Mouse (Mus musculus) neural tube, embryonic 12.5 days (tissue): Measurements from ENCODE around the gene Sacm1l. TPM values are rescaled to one million over a fixed set of nuclear protein-coding genes. Genes with fewer than 3 reads are reported as not detected.

Experiments used
- ATAC-seq: fragments of 200-750 bp; cut with Nextera tagmentation; 2 replicates; pipeline ENCODE4 v1.8.0; 2017; ENCODE audit warnings: low read depth, mild to moderate bottlenecking, moderate TSS enrichment, moderate library complexity; ENCODE audit not compliant: low FRiP score
- H3K27ac ChIP-seq: fragments of 300-500 bp; sonication (generic); 2 replicates; pipeline ENCODE4 v1.5.1; 2016
- H3K27me3 ChIP-seq: fragments of 300-500 bp; sonication (generic); replicated peaks from 2 replicates; pipeline ENCODE4 v1.6.1; 2016; ENCODE audit warnings: mild to moderate bottlenecking
- H3K36me3 ChIP-seq: fragments of 300-500 bp; sonication (generic); 2 replicates; pipeline ENCODE4 v1.6.1; 2016; ENCODE audit warnings: mild to moderate bottlenecking
- H3K4me1 ChIP-seq: fragments of 300-500 bp; sonication (generic); 2 replicates; pipeline ENCODE4 v1.6.1; 2016
- H3K4me2 ChIP-seq: fragments of 300-500 bp; sonication (generic); replicated peaks from 2 replicates; pipeline ENCODE4 v1.6.1; 2016; ENCODE audit warnings: mild to moderate bottlenecking
- H3K4me3 ChIP-seq: fragments of 300-500 bp; sonication (generic); 2 replicates; pipeline ENCODE4 v1.5.1; 2016
- H3K9ac ChIP-seq: fragments of 300-500 bp; sonication (generic); 2 replicates; pipeline ENCODE4 v1.6.1; 2016; ENCODE audit warnings: mild to moderate bottlenecking
- H3K9me3 ChIP-seq: fragments of 300-500 bp; sonication (generic); 2 replicates; pipeline ENCODE4 v1.6.1; 2016; ENCODE audit warnings: mild to moderate bottlenecking
- WGBS: fragments of 180-500 bp; shearing (Covaris S2); methylation state at CpG from one replicate; pipeline ENCODE4 v1.1.7; 2016; 5-methylcytosine and 5-hydroxymethylcytosine counted together
- polyA plus RNA-seq: library from polyadenylated mRNA; unstranded; fragments of >200 nt; fragmentation: Nextera tagmentation; extraction: Ambion mirVana; gene quantifications from 2 replicates; pipeline ENCODE4 v1.2.1, GENCODE M21; 2016

Sacm1l gene
- polyA plus RNA-seq, 1 experiment from 2014 or later, result 49.9 TPM

- Histone ChIP-seq H3K36me3 (no peaks in the 10 kb centered on the region), H3K27ac (no peak overlapping the region), H3K4me3 (peak overlapping the region; percentile 96), H3K9me3 (no peaks in the 10 kb centered on the region), H3K9ac (peak overlapping the region; percentile 91), H3K4me1 (peaks cover 16% of the 10 kb centered on the region), H3K27me3 (no peaks in the 10 kb centered on the region), H3K4me2 (peak overlapping the region; percentile 57)
- no peak for ATAC-seq
- WGBS, result 45% methylated on average over 11 of the region's 11 CpGs
Measured at GRCm38 (mm10) chr9:123530566-123531130, 1.1 kb downstream of the Sacm1l start.

- Histone ChIP-seq H3K9ac (peak overlapping the region; percentile 13; the same call in 1 of the 2 replicates), H3K4me2 (peak overlapping the region; percentile 57), H3K36me3 (no peaks in the 10 kb centered on the region; the same call in 1 of the 2 replicates), H3K9me3 (no peaks in the 10 kb centered on the region), H3K27me3 (no peaks in the 10 kb centered on the region), H3K4me3 (no peak overlapping the region), H3K27ac (no peak overlapping the region), H3K4me1 (peaks cover 16% of the 10 kb centered on the region)
- no peak for ATAC-seq
Measured at GRCm38 (mm10) chr9:123531234-123531633, 1.7 kb downstream of the Sacm1l start.

GRCm38 (mm10) chr9:123536613-123537012 is 7.1 kb downstream of the Sacm1l start:
- no peak overlapping the region for H3K9ac ChIP-seq
- no peaks in the 10 kb centered on the region for H3K27me3 ChIP-seq
- WGBS, result 97% methylated on average over 2 of the region's 2 CpGs
- H3K4me3 ChIP-seq, result no peak overlapping the region
- H3K27ac ChIP-seq, result no peak overlapping the region
- no peaks in the 10 kb centered on the region for H3K9me3 ChIP-seq
- H3K4me1 ChIP-seq, result 0 out of 2 replicates have a peak, but pooled peaks cover 5% of the 10 kb centered on the region
- no peaks in the 10 kb centered on the region; the same call in 1 of the 2 replicates for H3K36me3 ChIP-seq
- no peak overlapping the region for H3K4me2 ChIP-seq
- no peak for ATAC-seq

GRCm38 (mm10) chr9:123538189-123538588 is 8.6 kb downstream of the Sacm1l start:
- no peak for ATAC-seq
- no peak overlapping the region for H3K4me3 ChIP-seq
- no peaks in the 10 kb centered on the region for H3K9me3 ChIP-seq
- no peaks in the 10 kb centered on the region; the same call in 1 of the 2 replicates for H3K36me3 ChIP-seq
- no peaks in the 10 kb centered on the region for H3K27me3 ChIP-seq
- no peak overlapping the region for H3K27ac ChIP-seq
- WGBS, result 69% methylated on average over 4 of the region's 4 CpGs
- no peaks in the 10 kb centered on the region for H3K4me1 ChIP-seq
- H3K4me2 ChIP-seq, result no peak overlapping the region
- H3K9ac ChIP-seq, result no peak overlapping the region

- ATAC-seq, result no peak
- H3K4me3 ChIP-seq, result no peak overlapping the region
- WGBS, result 64% methylated on average over 1 of the region's 1 CpGs
- H3K27ac ChIP-seq, result no peak overlapping the region
- no peaks in the 10 kb centered on the region for H3K27me3 ChIP-seq
- no peak overlapping the region for H3K9ac ChIP-seq
- H3K9me3 ChIP-seq, result no peaks in the 10 kb centered on the region
- no peak overlapping the region for H3K4me2 ChIP-seq
- H3K4me1 ChIP-seq, result no peaks in the 10 kb centered on the region
- no peaks in the 10 kb centered on the region; the same call in none of the 2 replicates for H3K36me3 ChIP-seq
Measured at GRCm38 (mm10) chr9:123539093-123539492, 9.5 kb downstream of the Sacm1l start.

GRCm38 (mm10) chr9:123539823-123540222 is 10.3 kb downstream of the Sacm1l start:
- 90% methylated on average over 2 of the region's 2 CpGs for WGBS
- no peaks in the 10 kb centered on the region; the same call in none of the 2 replicates for H3K36me3 ChIP-seq
- H3K27ac ChIP-seq, result no peak overlapping the region
- H3K4me2 ChIP-seq, result no peak overlapping the region
- no peaks in the 10 kb centered on the region for H3K4me1 ChIP-seq
- no peak overlapping the region for H3K9ac ChIP-seq
- no peak overlapping the region for H3K4me3 ChIP-seq
- no peaks in the 10 kb centered on the region for H3K27me3 ChIP-seq
- H3K9me3 ChIP-seq, result no peaks in the 10 kb centered on the region
- ATAC-seq, result no peak

GRCm38 (mm10) chr9:123554599-123554998 is 25.0 kb downstream of the Sacm1l start:
- WGBS, result 8% methylated on average over 3 of the region's 3 CpGs
- no peak overlapping the region for H3K27ac ChIP-seq
- H3K27me3 ChIP-seq, result no peaks in the 10 kb centered on the region
- H3K9ac ChIP-seq, result no peak overlapping the region
- no peak overlapping the region for H3K4me3 ChIP-seq
- peaks cover 54% of the 10 kb centered on the region for H3K36me3 ChIP-seq
- no peaks in the 10 kb centered on the region for H3K9me3 ChIP-seq
- H3K4me1 ChIP-seq, result no peaks in the 10 kb centered on the region
- H3K4me2 ChIP-seq, result no peak overlapping the region
- ATAC-seq, result no peak

- Histone ChIP-seq H3K27me3 (no peaks in the 10 kb centered on the region), H3K4me2 (no peak overlapping the region), H3K4me3 (no peak overlapping the region), H3K36me3 (peaks cover 3% of the 10 kb centered on the region; the same call in 1 of the 2 replicates), H3K27ac (no peak overlapping the region), H3K9me3 (no peaks in the 10 kb centered on the region), H3K4me1 (no peaks in the 10 kb centered on the region), H3K9ac (no peak overlapping the region)
- 79% methylated on average over 10 of the region's 10 CpGs for WGBS
- ATAC-seq, result no peak
Measured at GRCm38 (mm10) chr9:123577360-123578192, 48.0 kb downstream of the Sacm1l start.

GRCm38 (mm10) chr9:123589240-123589910 is 59.8 kb downstream of the Sacm1l start:
- Histone ChIP-seq H3K27ac (no peak overlapping the region), H3K36me3 (peaks cover 26% of the 10 kb centered on the region), H3K9ac (no peak overlapping the region), H3K27me3 (no peaks in the 10 kb centered on the region), H3K4me2 (no peak overlapping the region), H3K4me1 (no peaks in the 10 kb centered on the region), H3K9me3 (no peaks in the 10 kb centered on the region), H3K4me3 (no peak overlapping the region)
- ATAC-seq, result no peak
- 87% methylated on average over 7 of the region's 7 CpGs for WGBS

- Histone ChIP-seq H3K4me3 (no peak overlapping the region), H3K4me2 (no peak overlapping the region), H3K9ac (no peak overlapping the region), H3K27me3 (no peaks in the 10 kb centered on the region), H3K4me1 (no peaks in the 10 kb centered on the region), H3K36me3 (peaks cover 15% of the 10 kb centered on the region), H3K9me3 (no peaks in the 10 kb centered on the region), H3K27ac (no peak overlapping the region)
- no peak for ATAC-seq
- 94% methylated on average over 4 of the region's 4 CpGs for WGBS
Measured at GRCm38 (mm10) chr9:123595194-123595593, 65.6 kb downstream of the Sacm1l start.

GRCm38 (mm10) chr9:123596910-123597309 is 67.4 kb downstream of the Sacm1l start:
- Histone ChIP-seq H3K4me3 (no peak overlapping the region), H3K4me1 (no peaks in the 10 kb centered on the region), H3K27me3 (no peaks in the 10 kb centered on the region), H3K4me2 (no peak overlapping the region), H3K27ac (no peak overlapping the region), H3K9ac (no peak overlapping the region), H3K9me3 (no peaks in the 10 kb centered on the region), H3K36me3 (peaks cover 15% of the 10 kb centered on the region)
- WGBS, result 100% methylated on average over 2 of the region's 2 CpGs
- ATAC-seq, result no peak

- Histone ChIP-seq H3K9ac (no peak overlapping the region), H3K27ac (no peak overlapping the region), H3K36me3 (peaks cover 15% of the 10 kb centered on the region), H3K9me3 (no peaks in the 10 kb centered on the region), H3K4me2 (no peak overlapping the region), H3K27me3 (no peaks in the 10 kb centered on the region), H3K4me3 (no peak overlapping the region), H3K4me1 (no peaks in the 10 kb centered on the region)
- ATAC-seq, result no peak
- WGBS, result 99% methylated on average over 2 of the region's 2 CpGs
Measured at GRCm38 (mm10) chr9:123597376-123597775, 67.8 kb downstream of the Sacm1l start.
